Mouse (Mus musculus) testis, adult 2 months (tissue): Measurements from ENCODE around the gene Baz1b.
A peak's percentile ranks its signal among the peaks of the same experiment; 100 is the strongest.

Experiments
- CTCF ChIP-seq: fragments of 200-500 bp; IDR thresholded peaks from 2 replicates; pipeline ENCODE4 v1.5.1; 2012; ENCODE audit warnings: low read depth, mild to moderate bottlenecking, inconsistent platforms, low read length, moderate library complexity; ENCODE audit not compliant: control insufficient read depth, insufficient read depth, insufficient replicate concordance
- POLR2A ChIP-seq: fragments of 200-500 bp; IDR thresholded peaks from 2 replicates; pipeline ENCODE4 v1.6.1; 2012; ENCODE audit warnings: low read depth, mild to moderate bottlenecking, inconsistent platforms, low read length, moderate library complexity; ENCODE audit not compliant: control insufficient read depth

DNA sequence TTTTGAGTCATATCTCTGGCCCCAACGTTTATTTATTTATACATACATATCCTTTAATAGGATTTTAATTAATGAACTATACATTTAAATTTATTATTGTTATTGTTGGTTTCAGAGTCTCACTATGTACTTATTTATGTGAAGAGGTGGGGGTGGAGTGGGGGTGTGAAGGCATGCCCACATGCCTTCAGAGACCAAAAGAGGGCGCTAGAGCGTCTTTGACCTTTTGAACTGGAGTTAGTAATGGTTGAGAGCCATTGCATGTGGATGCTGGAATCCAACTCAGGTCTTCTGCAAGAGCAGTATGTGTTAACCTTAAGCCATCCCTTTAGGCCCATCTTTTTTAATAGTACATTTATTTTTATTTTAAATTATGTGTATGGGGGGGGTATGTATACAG lies 1.5 kb upstream of the Baz1b start:
- TF ChIP-seq CTCF (peak; percentile 19; the same call in 1 of the 2 replicates), POLR2A (no peak)
